Mouse (Mus musculus) retina, postnatal 1 day (tissue): ENCODE data around the gene Glt6d1.

Experiments used
- DNase-seq: peaks from one replicate; pipeline ENCODE4 v3.0.0-alpha.2; 2012

Glt6d1 gene

DNA sequence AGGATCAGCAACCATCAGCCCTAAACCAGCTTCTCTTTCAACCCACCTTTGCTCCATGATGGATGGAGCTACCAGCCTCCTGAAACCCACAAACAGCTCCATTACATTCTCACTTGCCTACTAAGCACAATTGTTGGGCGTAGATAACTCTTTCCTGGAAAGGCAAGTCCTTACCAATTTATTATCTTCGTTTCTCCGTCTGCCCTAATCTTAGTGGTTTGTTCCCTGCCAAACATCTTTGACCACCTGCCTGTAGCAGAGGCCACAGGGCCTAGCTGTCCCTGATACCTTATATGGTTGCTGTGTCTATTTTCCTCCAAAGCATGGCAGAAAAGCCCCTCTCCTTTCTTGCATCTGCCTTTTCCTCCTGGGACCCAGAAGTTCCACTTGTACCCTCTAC lies 26.6 kb downstream of the Glt6d1 start:
- no peak for DNase-seq

- no peak for DNase-seq
These were observed 29.9 kb downstream of the Glt6d1 start for GRCm38 (mm10) chr2:25785573-25786322.

DNA sequence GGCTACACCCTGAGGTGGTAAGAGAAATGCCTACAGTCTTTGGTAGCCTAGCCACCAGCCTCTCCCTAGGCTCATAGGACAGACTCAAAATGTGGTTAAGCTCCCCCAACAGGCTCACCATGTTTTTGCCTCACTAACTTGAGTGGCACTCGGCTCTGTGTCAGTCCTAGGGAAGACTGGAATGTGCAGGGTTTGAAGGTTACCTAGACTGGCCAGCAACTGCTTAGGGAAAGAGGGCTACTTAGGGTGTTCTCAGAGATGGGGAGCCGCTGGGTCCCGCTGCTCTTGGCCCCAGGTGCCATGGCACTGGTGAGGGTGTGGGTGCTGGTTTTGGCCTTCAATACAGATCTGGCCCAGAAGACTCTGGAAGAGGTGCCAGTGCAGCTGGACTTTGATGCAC lies 33.7 kb downstream of the Glt6d1 start, which contains the start of gene Gm13539:
Gm13539 (plus strand) TSS at position 301 of the 400 bp plus-strand sequence.
- DNase-seq, result no peak

- no peak for DNase-seq
These were observed 34.7 kb downstream of the Glt6d1 start for GRCm38 (mm10) chr2:25780921-25781320.

GRCm38 (mm10) chr2:25779076-25779475 lies 36.6 kb downstream of the Glt6d1 start:
- no peak for DNase-seq

DNA sequence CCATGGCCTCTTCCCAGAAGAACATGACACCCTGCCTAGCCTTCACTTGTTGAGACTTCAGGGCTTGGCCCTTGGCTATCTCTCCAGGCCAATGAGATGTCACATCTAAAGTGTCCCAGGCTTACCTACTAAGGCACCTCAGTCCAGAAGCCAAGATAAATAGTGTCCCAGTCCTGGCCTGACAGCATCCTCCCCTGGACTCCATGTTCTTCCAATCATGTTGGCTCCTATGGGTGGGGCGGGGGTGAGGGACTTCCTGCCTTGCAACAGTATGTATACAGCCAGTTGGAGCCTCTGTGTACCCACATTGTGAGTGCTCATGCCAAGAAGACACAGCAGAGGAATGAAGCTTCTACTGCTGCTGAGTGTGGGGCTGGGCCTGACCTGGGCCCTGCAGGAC lies 38.9 kb downstream of the Glt6d1 start, which contains the start of gene Lcn11:
Lcn11 (plus strand) TSS at position 301 of the 400 bp plus-strand sequence.
- no peak for DNase-seq

GRCm38 (mm10) chr2:25775991-25776390 lies 39.7 kb downstream of the Glt6d1 start:
- no peak for DNase-seq

DNA sequence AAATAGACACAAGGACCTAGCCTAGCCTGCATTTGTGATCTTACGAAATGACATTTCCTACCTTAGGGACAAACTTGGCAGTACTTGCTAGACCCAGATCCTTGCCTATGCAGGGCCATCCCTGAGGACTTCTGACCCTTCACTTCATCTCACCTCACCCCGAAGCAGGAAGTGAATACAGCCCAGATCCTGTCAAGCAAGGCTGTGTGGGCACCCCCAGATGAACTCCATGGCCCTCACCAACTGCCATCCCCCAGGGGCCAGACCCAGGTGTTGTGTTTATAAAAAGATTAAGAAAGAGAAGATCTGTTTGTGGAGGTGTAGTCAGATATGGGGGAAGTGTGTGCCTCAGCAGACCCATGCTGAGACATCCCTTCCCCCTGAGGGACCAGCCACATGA lies 41.0 kb downstream of the Glt6d1 start:
- DNase-seq, result no peak

GRCm38 (mm10) chr2:25773507-25773906 lies 42.1 kb downstream of the Glt6d1 start:
- no peak for DNase-seq

- DNase-seq, result no peak
These were observed 47.9 kb downstream of the Glt6d1 start for GRCm38 (mm10) chr2:25767764-25768163.

DNA sequence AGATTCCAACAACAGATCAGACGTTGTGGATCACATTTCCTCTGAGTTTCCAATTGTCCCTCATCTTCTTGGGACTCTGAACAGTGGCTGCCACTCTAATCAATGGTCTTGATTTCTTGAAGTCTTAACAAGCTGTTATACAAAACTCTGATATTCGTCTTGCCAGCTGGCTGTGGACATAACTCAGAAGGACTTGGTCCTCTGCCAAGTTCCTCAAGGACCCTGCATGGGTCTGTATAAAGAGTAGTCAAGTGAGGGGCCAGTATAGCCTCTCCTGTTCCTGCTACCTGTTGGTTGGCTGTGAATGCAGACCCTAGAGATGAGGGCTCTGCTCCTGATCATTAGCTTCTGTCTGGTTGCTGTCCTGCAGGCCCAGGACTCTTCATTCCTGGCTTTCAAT lies 50.4 kb downstream of the Glt6d1 start, which contains the start of gene Lcn3:
Lcn3 (plus strand) TSS at position 301 of the 400 bp plus-strand sequence.
- DNase-seq, result no peak

- no peak for DNase-seq
These were observed 57.5 kb downstream of the Glt6d1 start for GRCm38 (mm10) chr2:25758064-25758625.

DNA sequence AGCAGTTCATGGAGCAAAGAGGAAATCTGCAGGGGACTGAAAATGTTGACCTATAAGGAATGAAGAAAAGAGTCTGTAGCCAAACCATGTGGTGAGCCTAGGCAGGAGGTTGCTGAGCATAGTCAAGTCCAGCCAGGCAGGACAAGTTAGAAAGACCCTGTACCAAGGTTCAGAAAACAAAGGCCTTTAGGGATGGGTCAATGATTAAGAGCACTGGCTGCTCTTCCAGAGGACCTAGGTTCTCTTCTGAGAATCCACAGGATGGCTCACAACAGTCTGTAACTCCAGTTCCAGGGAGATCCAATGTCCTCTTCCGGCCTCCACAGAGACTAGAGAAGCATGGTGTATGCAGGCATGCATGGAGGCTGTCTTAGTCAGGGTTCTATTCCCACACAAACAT lies 61.4 kb downstream of the Glt6d1 start:
- DNase-seq, result no peak
